8 mouse cellular contexts compared by ENCODE assay signal in the genomic region with DNA sequence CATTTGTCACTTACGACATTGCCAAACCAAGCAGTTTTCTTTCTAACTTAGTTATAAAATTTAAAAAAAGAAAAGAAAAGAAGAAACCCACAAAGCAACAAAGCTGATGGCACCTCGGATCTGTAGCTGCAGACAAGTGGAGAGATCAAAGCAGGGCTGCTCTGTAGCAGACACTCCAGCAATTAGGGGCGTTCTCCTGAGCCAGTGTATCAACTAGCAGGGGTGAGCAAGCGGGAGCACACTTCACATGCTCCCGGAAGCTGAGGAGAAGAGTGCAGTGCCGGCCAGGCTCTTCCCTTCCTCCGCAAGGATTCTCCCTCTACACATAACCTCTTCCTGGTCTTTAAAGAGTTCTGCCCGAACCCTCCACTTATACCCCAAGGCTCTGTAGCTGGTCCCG.
DNase-seq lines count a peak whose midpoint lies in the region; ATAC-seq lines count a peak whose summit lies in the region.

No protein-coding gene starts in this region.

- peaks cover 16% of the 10 kb centered on the region for H3K27me3 ChIP-seq in heart, embryonic 15.5 days
- peaks cover 82% of the 10 kb centered on the region for H3K27me3 ChIP-seq in hindbrain, embryonic 12.5 days

- no peaks in the 10 kb centered on the region for H3K36me3 ChIP-seq in heart, embryonic 15.5 days
- H3K36me3 ChIP-seq in hindbrain, embryonic 12.5 days: no peaks in the 10 kb centered on the region

- H3K27ac ChIP-seq in heart, embryonic 15.5 days: no peak overlapping the region
- H3K27ac ChIP-seq in hindbrain, embryonic 12.5 days: no peak overlapping the region

- H3K9me3 ChIP-seq in heart, embryonic 15.5 days (replicated peaks): no peaks in the 10 kb centered on the region
- 0 out of 2 replicates have a peak, but pooled peaks cover 6% of the 10 kb centered on the region for H3K9me3 ChIP-seq in hindbrain, embryonic 12.5 days (replicated peaks)

- no peaks in the 10 kb centered on the region for H3K4me1 ChIP-seq in heart, embryonic 15.5 days (replicated peaks)
- peaks cover 25% of the 10 kb centered on the region for H3K4me1 ChIP-seq in hindbrain, embryonic 12.5 days

- peak overlapping the region; percentile 35 for H3K4me3 ChIP-seq in heart, embryonic 15.5 days
- no peak overlapping the region for H3K4me3 ChIP-seq in hindbrain, embryonic 12.5 days

- no peak for DNase-seq in heart, postnatal 10 days
- DNase-seq in embryo, embryonic 11 days: peak; percentile 53
- DNase-seq in mesoderm, embryonic 11.5 days (ENCODE audit: low read depth, low spot score): peak; percentile 21
- DNase-seq in adrenal gland, postnatal 36 days: no peak
- DNase-seq in cerebellum, adult 9-11 months: no peak
- no peak for DNase-seq in gastrocnemius, postnatal 36 days

- no peak for ATAC-seq in heart, embryonic 15.5 days (replicated peaks; ENCODE audit: insufficient number of reproducible peaks, insufficient read depth, low FRiP score, low read depth)
- ATAC-seq in hindbrain, embryonic 12.5 days (ENCODE audit: low FRiP score): no peak

- intact Hi-C loops in heart, postnatal 10 days (cut with DNase I): loop anchor here (5.0 kb wide), 1 partner anchor 90 kb away; no protein-coding TSS in a partner anchor
- intact Hi-C loops in gastrocnemius, postnatal 36 days (cut with DNase I): loop anchor here (5.0 kb wide), 1 partner anchor 85 kb away; no protein-coding TSS in a partner anchor

- 8% methylated on average over 9 of the region's 9 CpGs for WGBS in heart, embryonic 15.5 days
- WGBS in hindbrain, embryonic 12.5 days: 13% methylated on average over 9 of the region's 9 CpGs

- peak overlapping the region; percentile 60 for H3K4me2 ChIP-seq in heart, embryonic 15.5 days
- peak overlapping the region; percentile 38 for H3K4me2 ChIP-seq in hindbrain, embryonic 12.5 days (replicated peaks)

- no peak overlapping the region for H3K9ac ChIP-seq in heart, embryonic 15.5 days
- H3K9ac ChIP-seq in hindbrain, embryonic 12.5 days: no peak overlapping the region

Comparison
In these comparisons a context has a peak if more than half of its experiments do, and no peak if none do; other contexts are left out.
1. DNase-seq: peak in embryo, embryonic 11 days (single experiment) and mesoderm, embryonic 11.5 days (single experiment); none in heart, postnatal 10 days (0 of 2), adrenal gland, postnatal 36 days (0 of 2), cerebellum, adult 9-11 months (single experiment) and gastrocnemius, postnatal 36 days (0 of 2).